Mouse (Mus musculus) midbrain, postnatal 0 days (tissue): ENCODE data around the gene Hoxc11. TPM values are rescaled to one million over a fixed set of nuclear protein-coding genes. Genes with fewer than 3 reads are reported as not detected.

Source experiments
- ATAC-seq: fragments of 200-750 bp; cut with Nextera tagmentation; 2 replicates; pipeline ENCODE4 v1.8.0; 2017; ENCODE audit warnings: moderate number of reproducible peaks, mild to moderate bottlenecking, moderate TSS enrichment, moderate library complexity; ENCODE audit not compliant: low FRiP score
- DNase-seq: peaks from one replicate; pipeline ENCODE4 v3.0.0-alpha.2; 2015; ENCODE audit warnings: low spot score
- H3K27ac ChIP-seq: fragments of 300-500 bp; sonication (generic); 2 replicates; pipeline ENCODE4 v1.5.1; 2014; ENCODE audit warnings: low read depth, mild to moderate bottlenecking, low read length, mixed read lengths
- H3K27me3 ChIP-seq: fragments of 300-500 bp; sonication (generic); 2 replicates; pipeline ENCODE4 v1.6.1; 2014; ENCODE audit warnings: low read length, control low read depth, mixed read lengths; ENCODE audit not compliant: insufficient read depth
- H3K36me3 ChIP-seq: fragments of 300-500 bp; sonication (generic); 2 replicates; pipeline ENCODE4 v1.6.1; 2014; ENCODE audit warnings: low read length, control low read depth, mixed read lengths; ENCODE audit not compliant: insufficient read depth
- H3K4me1 ChIP-seq: fragments of 300-500 bp; sonication (generic); 2 replicates; pipeline ENCODE4 v1.6.1; 2014; ENCODE audit warnings: mild to moderate bottlenecking, control low read depth, antibody characterized with exemption, low read length, mixed read lengths; ENCODE audit not compliant: insufficient read depth
- H3K4me2 ChIP-seq: fragments of 300-500 bp; sonication (generic); 2 replicates; pipeline ENCODE4 v1.6.1; 2014; ENCODE audit warnings: low read depth, mild to moderate bottlenecking, low read length, mixed read lengths; ENCODE audit not compliant: poor library complexity, severe bottlenecking
- H3K4me3 ChIP-seq: fragments of 300-500 bp; sonication (generic); 2 replicates; pipeline ENCODE4 v1.5.1; 2014; ENCODE audit warnings: low read depth, mild to moderate bottlenecking, low read length, moderate library complexity
- H3K9ac ChIP-seq: fragments of 300-500 bp; sonication (generic); replicated peaks from 2 replicates; pipeline ENCODE4 v1.6.1; 2014; ENCODE audit warnings: mild to moderate bottlenecking, low read length, moderate library complexity, mixed read lengths; ENCODE audit not compliant: poor library complexity, severe bottlenecking
- H3K9me3 ChIP-seq: fragments of 300-500 bp; sonication (generic); 2 replicates; pipeline ENCODE4 v1.6.1; 2016; ENCODE audit warnings: low read length, control low read depth
- CTCF ChIP-seq: IDR thresholded peaks from 2 replicates; pipeline ENCODE4 v1.5.1; 2016; ENCODE audit warnings: antibody characterized with exemption, mild to moderate bottlenecking
- WGBS: fragments of 180-500 bp; shearing (Covaris S2); extraction: QIAGEN DNeasy Blood & Tissue Kit; methylation state at CpG from one replicate; pipeline ENCODE4 v1.1.7; 2014; 5-methylcytosine and 5-hydroxymethylcytosine counted together
- polyA plus RNA-seq: library from polyadenylated mRNA; unstranded; fragments of >200 nt; fragmentation: Nextera tagmentation; extraction: Ambion mirVana; gene quantifications from 2 replicates; pipeline ENCODE4 v1.2.1, GENCODE M21; 2015
- total RNA-seq: library from RNA; depleted of rRNA; stranded (reverse); fragments of >200 nt; gene quantifications from 2 replicates; pipeline ENCODE4 v1.2.3, GENCODE M21; 2014

Gene Hoxc11
- total and polyA plus RNA-seq, 2 experiments from 2014 or later, result not detected

- WGBS, result 0% methylated on average over 26 of the region's 28 CpGs
- no peak for ATAC-seq
These were observed 768 bp downstream of the Hoxc11 start for GRCm38 (mm10) chr15:102955007-102955382.

GRCm38 (mm10) chr15:102955833-102956640, 1.8 kb downstream of the Hoxc11 start:
- H3K9ac ChIP-seq, result no peak overlapping the region
- DNase-seq (no peak), ATAC-seq (no peak)
- H3K4me3 ChIP-seq, result no peak overlapping the region
- H3K9me3 ChIP-seq, result no peaks in the 10 kb centered on the region
- no peak overlapping the region for H3K27ac ChIP-seq
- no peaks in the 10 kb centered on the region for H3K4me1 ChIP-seq
- TF ChIP-seq CTCF, result no peak
- no peak overlapping the region for H3K4me2 ChIP-seq
- H3K36me3 ChIP-seq, result no peaks in the 10 kb centered on the region
- under 1% methylated on average over 39 of the region's 40 CpGs for WGBS
- peaks cover 93% of the 10 kb centered on the region for H3K27me3 ChIP-seq

More at GRCm38 (mm10) chr15:102955007-102955382, 768 bp downstream of the Hoxc11 start:
- H3K27ac ChIP-seq, result no peak overlapping the region
- H3K27me3 ChIP-seq, result peaks cover 92% of the 10 kb centered on the region
- no peaks in the 10 kb centered on the region for H3K36me3 ChIP-seq
- no peak overlapping the region for H3K4me2 ChIP-seq
- no peak for DNase-seq
- no peaks in the 10 kb centered on the region for H3K9me3 ChIP-seq
- H3K4me1 ChIP-seq, result no peaks in the 10 kb centered on the region
- no peak overlapping the region for H3K4me3 ChIP-seq
- TF ChIP-seq CTCF, result no peak
- H3K9ac ChIP-seq, result no peak overlapping the region

GRCm38 (mm10) chr15:102956906-102957305, 2.7 kb downstream of the Hoxc11 start:
- under 1% methylated on average over 12 of the region's 12 CpGs for WGBS

GRCm38 (mm10) chr15:102959663-102960191, 5.5 kb downstream of the Hoxc11 start:
- TF ChIP-seq CTCF, result no peak
- no peaks in the 10 kb centered on the region for H3K36me3 ChIP-seq
- no peak overlapping the region for H3K4me3 ChIP-seq
- WGBS, result under 1% methylated on average over 13 of the region's 13 CpGs
- no peaks in the 10 kb centered on the region for H3K9me3 ChIP-seq
- DNase-seq (no peak), ATAC-seq (no peak)
- H3K27me3 ChIP-seq, result peaks cover 93% of the 10 kb centered on the region
- H3K9ac ChIP-seq, result no peak overlapping the region
- H3K4me2 ChIP-seq, result no peak overlapping the region
- H3K27ac ChIP-seq, result no peak overlapping the region
- H3K4me1 ChIP-seq, result no peaks in the 10 kb centered on the region

More at GRCm38 (mm10) chr15:102956906-102957305, 2.7 kb downstream of the Hoxc11 start:
- no peak overlapping the region for H3K9ac ChIP-seq
- H3K27me3 ChIP-seq, result peaks cover 92% of the 10 kb centered on the region
- no peaks in the 10 kb centered on the region for H3K9me3 ChIP-seq
- H3K27ac ChIP-seq, result no peak overlapping the region
- DNase-seq (no peak), ATAC-seq (no peak)
- H3K4me3 ChIP-seq, result no peak overlapping the region
- H3K4me2 ChIP-seq, result no peak overlapping the region
- TF ChIP-seq CTCF, result no peak
- no peaks in the 10 kb centered on the region for H3K4me1 ChIP-seq
- H3K36me3 ChIP-seq, result no peaks in the 10 kb centered on the region

- Histone ChIP-seq H3K36me3 (no peaks in the 10 kb centered on the region), H3K9me3 (no peaks in the 10 kb centered on the region; the same call in 1 of the 2 replicates), H3K4me1 (no peaks in the 10 kb centered on the region), H3K9ac (no peak overlapping the region), H3K4me2 (no peak overlapping the region), H3K27me3 (peaks cover 92% of the 10 kb centered on the region), H3K27ac (no peak overlapping the region), H3K4me3 (no peak overlapping the region)
- 4% methylated on average over 6 of the region's 6 CpGs for WGBS
- ATAC-seq, result no peak
- no peak for TF ChIP-seq CTCF
- no peak for DNase-seq
These were observed 7.5 kb downstream of the Hoxc11 start for GRCm38 (mm10) chr15:102961728-102962127.

- Histone ChIP-seq H3K36me3 (no peaks in the 10 kb centered on the region), H3K4me1 (no peaks in the 10 kb centered on the region), H3K27me3 (peaks cover 92% of the 10 kb centered on the region), H3K4me3 (no peak overlapping the region), H3K27ac (no peak overlapping the region), H3K4me2 (no peak overlapping the region), H3K9me3 (no peaks in the 10 kb centered on the region; the same call in 1 of the 2 replicates), H3K9ac (no peak overlapping the region)
- no peak for DNase-seq
- WGBS, result 2% methylated on average over 13 of the region's 13 CpGs
- ATAC-seq, result no peak
- TF ChIP-seq CTCF, result no peak
These were observed 8.3 kb downstream of the Hoxc11 start for GRCm38 (mm10) chr15:102962492-102962891.
